Mouse (Mus musculus): ENCODE data around the gene Dut. TPM values are rescaled to one million over a fixed set of nuclear protein-coding genes. Genes with fewer than 3 reads are reported as not detected.

Dut gene
- polyA plus RNA-seq, 1 experiment from 2014 or later, result 169 TPM

- H3K4me2 ChIP-seq, result no peak overlapping the region
- DNase-seq (no peak), ATAC-seq (ENCODE audit: low read depth) (no peak)
- no peaks in the 10 kb centered on the region for H3K9me3 ChIP-seq (replicated peaks)
- H3K27ac ChIP-seq, result no peak overlapping the region
- no peak overlapping the region for H3K4me3 ChIP-seq (replicated peaks)
- H3K9ac ChIP-seq, result no peak overlapping the region
- WGBS (ENCODE audit: insufficient replicate concordance), result 61% methylated on average over 3 of the region's 3 CpGs
- H3K36me3 ChIP-seq, result no peaks in the 10 kb centered on the region
- H3K4me1 ChIP-seq (replicated peaks), result no peaks in the 10 kb centered on the region
- no peaks in the 10 kb centered on the region for H3K27me3 ChIP-seq
Measured at GRCm38 (mm10) chr2:125305671-125306070, 58.7 kb downstream of the Dut start.

Other genes with a start within 250 kb of the Dut start
- gene Slc24a5, start 179.1 kb upstream of the Dut start, polyA plus RNA-seq (2015; fragmentation: Nextera tagmentation; extraction: Ambion mirVana), result 8.1 and 8.3 TPM in 2 replicates
- gene Myef2, start 123.5 kb upstream of the Dut start, polyA plus RNA-seq (2015; fragmentation: Nextera tagmentation; extraction: Ambion mirVana), result 30.0 and 37.6 TPM in 2 replicates
- gene Ctxn2, start 110.5 kb upstream of the Dut start, polyA plus RNA-seq (2015; fragmentation: Nextera tagmentation; extraction: Ambion mirVana), result not detected in 2 replicates
- not detected in 2 replicates for gene Slc12a1, start 94.7 kb upstream of the Dut start, polyA plus RNA-seq (2015; fragmentation: Nextera tagmentation; extraction: Ambion mirVana)